Mouse (Mus musculus): ENCODE measurements around the gene Tmem268. TPM values are rescaled to one million over a fixed set of nuclear protein-coding genes. Genes with fewer than 3 reads are reported as not detected.
A peak's percentile ranks its signal among the peaks of the same experiment; 100 is the strongest.

Tmem268 gene
- polyA plus RNA-seq, 1 experiment from 2014 or later = 6.0 TPM

GRCm38 (mm10) chr4:63552865-63553264, 5.7 kb upstream of the Tmem268 start:
- Histone ChIP-seq H3K4me1 (ENCODE audit: control insufficient read depth, insufficient read depth, low read length) (peaks cover 13% of the 10 kb centered on the region), H3K27me3 (ENCODE audit: control insufficient read depth, insufficient read depth, low read length) (no peaks in the 10 kb centered on the region), H3K36me3 (ENCODE audit: control insufficient read depth, insufficient read depth) (peaks cover 43% of the 10 kb centered on the region), H3K9ac (ENCODE audit: low read length) (no peak overlapping the region), H3K4me3 (ENCODE audit: low read length) (no peak overlapping the region), H3K9me3 (replicated peaks; ENCODE audit: control insufficient read depth, low read length) (no peaks in the 10 kb centered on the region), H3K4me2 (ENCODE audit: low read depth, low read length) (no peak overlapping the region), H3K27ac (ENCODE audit: low read length) (no peak overlapping the region)
- WGBS = 88% methylated on average over 1 of the region's 1 CpGs
- no peak for ATAC-seq (replicated peaks; ENCODE audit: extremely low read depth, insufficient read depth, low FRiP score)

- Histone ChIP-seq H3K4me2 (ENCODE audit: low read depth, low read length) (no peak overlapping the region), H3K4me3 (ENCODE audit: low read length) (no peak overlapping the region), H3K27me3 (ENCODE audit: control insufficient read depth, insufficient read depth, low read length) (no peaks in the 10 kb centered on the region), H3K36me3 (ENCODE audit: control insufficient read depth, insufficient read depth) (peaks cover 35% of the 10 kb centered on the region), H3K9ac (ENCODE audit: low read length) (no peak overlapping the region), H3K4me1 (ENCODE audit: control insufficient read depth, insufficient read depth, low read length) (peaks cover 18% of the 10 kb centered on the region), H3K9me3 (replicated peaks; ENCODE audit: control insufficient read depth, low read length) (no peaks in the 10 kb centered on the region), H3K27ac (ENCODE audit: low read length) (no peak overlapping the region)
- WGBS = 70% methylated on average over 4 of the region's 4 CpGs
- ATAC-seq (replicated peaks; ENCODE audit: extremely low read depth, insufficient read depth, low FRiP score) = no peak
Measured at GRCm38 (mm10) chr4:63553789-63554576, 4.6 kb upstream of the Tmem268 start.

GRCm38 (mm10) chr4:63554616-63555015, 4.0 kb upstream of the Tmem268 start:
- no peak overlapping the region for H3K4me2 ChIP-seq (ENCODE audit: low read depth, low read length)
- no peak for ATAC-seq (replicated peaks; ENCODE audit: extremely low read depth, insufficient read depth, low FRiP score)
- no peaks in the 10 kb centered on the region for H3K9me3 ChIP-seq (replicated peaks; ENCODE audit: control insufficient read depth, low read length)
- H3K9ac ChIP-seq (ENCODE audit: low read length) = no peak overlapping the region
- no peaks in the 10 kb centered on the region for H3K27me3 ChIP-seq (ENCODE audit: control insufficient read depth, insufficient read depth, low read length)
- no peak overlapping the region for H3K4me3 ChIP-seq (ENCODE audit: low read length)
- WGBS = 70% methylated on average over 3 of the region's 3 CpGs
- H3K27ac ChIP-seq (ENCODE audit: low read length) = no peak overlapping the region
- H3K36me3 ChIP-seq (ENCODE audit: control insufficient read depth, insufficient read depth) = peaks cover 29% of the 10 kb centered on the region
- H3K4me1 ChIP-seq (ENCODE audit: control insufficient read depth, insufficient read depth, low read length) = peaks cover 25% of the 10 kb centered on the region

GRCm38 (mm10) chr4:63555111-63555510, 3.5 kb upstream of the Tmem268 start:
- peaks cover 30% of the 10 kb centered on the region for H3K4me1 ChIP-seq (ENCODE audit: control insufficient read depth, insufficient read depth, low read length)
- no peak overlapping the region for H3K4me3 ChIP-seq (ENCODE audit: low read length)
- H3K36me3 ChIP-seq (ENCODE audit: control insufficient read depth, insufficient read depth) = peaks cover 27% of the 10 kb centered on the region
- ATAC-seq (replicated peaks; ENCODE audit: extremely low read depth, insufficient read depth, low FRiP score) = no peak
- H3K4me2 ChIP-seq (ENCODE audit: low read depth, low read length) = no peak overlapping the region
- no peaks in the 10 kb centered on the region for H3K27me3 ChIP-seq (ENCODE audit: control insufficient read depth, insufficient read depth, low read length)
- WGBS = 85% methylated on average over 2 of the region's 2 CpGs
- no peak overlapping the region for H3K9ac ChIP-seq (ENCODE audit: low read length)
- no peak overlapping the region for H3K27ac ChIP-seq (ENCODE audit: low read length)
- H3K9me3 ChIP-seq (replicated peaks; ENCODE audit: control insufficient read depth, low read length) = no peaks in the 10 kb centered on the region

DNA sequence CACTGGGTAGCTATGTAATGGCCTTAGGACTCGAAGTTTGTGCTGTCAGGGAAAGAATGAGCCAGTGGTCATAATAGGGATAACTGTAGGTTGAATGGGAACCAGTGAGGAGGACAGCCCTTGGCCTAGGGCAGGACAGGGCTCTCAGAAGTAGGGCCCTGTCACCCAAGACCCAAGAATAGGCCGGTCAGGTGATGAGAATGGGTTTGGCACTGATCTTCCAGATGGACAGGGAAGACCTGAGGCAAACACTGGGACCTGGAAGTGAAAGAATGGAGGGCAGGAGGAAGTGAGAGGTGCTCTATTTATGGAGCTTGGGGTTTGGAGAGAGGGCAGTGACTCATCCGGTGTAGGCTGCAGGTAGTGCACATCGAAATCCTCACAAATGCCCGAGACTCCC, 1.9 kb upstream of the Tmem268 start:
- peaks cover 15% of the 10 kb centered on the region for H3K36me3 ChIP-seq (ENCODE audit: control insufficient read depth, insufficient read depth)
- H3K4me3 ChIP-seq (ENCODE audit: low read length) = no peak overlapping the region
- no peaks in the 10 kb centered on the region for H3K27me3 ChIP-seq (ENCODE audit: control insufficient read depth, insufficient read depth, low read length)
- H3K27ac ChIP-seq (ENCODE audit: low read length) = peak overlapping the region; percentile 49
- H3K4me1 ChIP-seq (ENCODE audit: control insufficient read depth, insufficient read depth, low read length) = peaks cover 33% of the 10 kb centered on the region
- H3K9me3 ChIP-seq (replicated peaks; ENCODE audit: control insufficient read depth, low read length) = no peaks in the 10 kb centered on the region
- 49% methylated on average over 5 of the region's 5 CpGs for WGBS
- H3K4me2 ChIP-seq (ENCODE audit: low read depth, low read length) = peak overlapping the region; percentile 76; the same call in 1 of the 2 replicates
- no peak overlapping the region for H3K9ac ChIP-seq (ENCODE audit: low read length)
- no peak for ATAC-seq (replicated peaks; ENCODE audit: extremely low read depth, insufficient read depth, low FRiP score)

- Histone ChIP-seq H3K27ac (ENCODE audit: low read length) (peak overlapping the region; percentile 49), H3K27me3 (ENCODE audit: control insufficient read depth, insufficient read depth, low read length) (no peaks in the 10 kb centered on the region), H3K4me3 (ENCODE audit: low read length) (peak overlapping the region; percentile 76), H3K4me2 (ENCODE audit: low read depth, low read length) (peak overlapping the region; percentile 76), H3K36me3 (ENCODE audit: control insufficient read depth, insufficient read depth) (peaks cover 8% of the 10 kb centered on the region), H3K9me3 (replicated peaks; ENCODE audit: control insufficient read depth, low read length) (no peaks in the 10 kb centered on the region), H3K4me1 (ENCODE audit: control insufficient read depth, insufficient read depth, low read length) (peaks cover 33% of the 10 kb centered on the region), H3K9ac (ENCODE audit: low read length) (peak overlapping the region; percentile 49)
- WGBS = 27% methylated on average over 16 of the region's 16 CpGs
- no peak for ATAC-seq (replicated peaks; ENCODE audit: extremely low read depth, insufficient read depth, low FRiP score)
Measured at GRCm38 (mm10) chr4:63557124-63558059, 1.2 kb upstream of the Tmem268 start.

DNA sequence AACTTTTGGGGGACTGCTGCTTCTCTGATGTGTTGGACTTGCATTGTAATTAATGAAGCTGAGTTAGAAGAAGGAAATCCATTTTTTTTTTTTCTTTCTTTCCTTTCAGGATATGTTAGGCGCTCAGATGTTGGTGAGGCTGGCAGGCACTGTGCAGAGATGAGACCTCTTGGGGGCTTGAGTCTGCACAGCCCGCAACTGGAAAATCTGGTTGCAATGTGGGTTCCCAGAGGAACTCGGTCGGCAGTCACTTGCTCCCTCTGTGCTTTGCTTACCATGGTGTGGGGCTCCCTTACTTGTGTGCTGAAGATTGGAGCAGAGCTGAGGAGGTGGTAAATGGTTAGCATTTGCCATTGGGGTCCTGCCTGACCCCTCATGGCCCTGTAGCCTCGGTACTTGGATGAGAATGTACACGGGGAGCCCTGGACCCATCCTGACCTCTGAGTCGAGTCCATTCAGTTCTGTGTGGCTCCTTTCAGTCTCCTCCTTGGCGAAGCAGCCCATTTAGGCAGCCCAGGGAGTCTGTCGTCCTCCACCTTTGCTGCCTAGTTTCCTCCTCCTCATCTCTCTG, 631 bp downstream of the Tmem268 start:
- H3K9me3 ChIP-seq (replicated peaks; ENCODE audit: control insufficient read depth, low read length) = no peaks in the 10 kb centered on the region
- H3K4me1 ChIP-seq (ENCODE audit: control insufficient read depth, insufficient read depth, low read length) = peaks cover 33% of the 10 kb centered on the region
- peak overlapping the region; percentile 76 for H3K4me2 ChIP-seq (ENCODE audit: low read depth, low read length)
- no peaks in the 10 kb centered on the region for H3K27me3 ChIP-seq (ENCODE audit: control insufficient read depth, insufficient read depth, low read length)
- peak overlapping the region; percentile 90 for H3K9ac ChIP-seq (ENCODE audit: low read length)
- H3K36me3 ChIP-seq (ENCODE audit: control insufficient read depth, insufficient read depth) = no peaks in the 10 kb centered on the region
- WGBS = 35% methylated on average over 9 of the region's 9 CpGs
- peak overlapping the region; percentile 76 for H3K4me3 ChIP-seq (ENCODE audit: low read length)
- ATAC-seq (replicated peaks; ENCODE audit: extremely low read depth, insufficient read depth, low FRiP score) = 0 out of 2 replicates have a peak, but pooled peaks have one; percentile 11
- no peak overlapping the region for H3K27ac ChIP-seq (ENCODE audit: low read length)

GRCm38 (mm10) chr4:63560079-63560478, 1.5 kb downstream of the Tmem268 start:
- Histone ChIP-seq H3K9me3 (replicated peaks; ENCODE audit: control insufficient read depth, low read length) (no peaks in the 10 kb centered on the region), H3K27ac (ENCODE audit: low read length) (no peak overlapping the region), H3K9ac (ENCODE audit: low read length) (0 out of 2 replicates have a peak overlapping the region, but pooled peaks have one; percentile 26), H3K27me3 (ENCODE audit: control insufficient read depth, insufficient read depth, low read length) (no peaks in the 10 kb centered on the region), H3K4me3 (ENCODE audit: low read length) (no peak overlapping the region), H3K36me3 (ENCODE audit: control insufficient read depth, insufficient read depth) (no peaks in the 10 kb centered on the region), H3K4me1 (ENCODE audit: control insufficient read depth, insufficient read depth, low read length) (peaks cover 33% of the 10 kb centered on the region), H3K4me2 (ENCODE audit: low read depth, low read length) (0 out of 2 replicates have a peak overlapping the region, but pooled peaks have one; percentile 6)
- no peak for ATAC-seq (replicated peaks; ENCODE audit: extremely low read depth, insufficient read depth, low FRiP score)
- 50% methylated on average over 8 of the region's 8 CpGs for WGBS
